Mouse (Mus musculus): ENCODE results near the gene Tssk1.

- TF ChIP-seq CTCF (IDR thresholded peaks at IDR 0.05; ENCODE audit: extremely low read depth, insufficient read depth, low read length) (no peak), POLR2A (IDR thresholded peaks at IDR 0.05; ENCODE audit: extremely low read depth, insufficient read depth, low read length) (no peak)
Measured at GRCm38 (mm10) chr16:17892606-17893005, 1.4 kb upstream of the Tssk1 start.
